Mouse (Mus musculus): ENCODE data around the gene Rap1gap.

Gene Rap1gap

DNA sequence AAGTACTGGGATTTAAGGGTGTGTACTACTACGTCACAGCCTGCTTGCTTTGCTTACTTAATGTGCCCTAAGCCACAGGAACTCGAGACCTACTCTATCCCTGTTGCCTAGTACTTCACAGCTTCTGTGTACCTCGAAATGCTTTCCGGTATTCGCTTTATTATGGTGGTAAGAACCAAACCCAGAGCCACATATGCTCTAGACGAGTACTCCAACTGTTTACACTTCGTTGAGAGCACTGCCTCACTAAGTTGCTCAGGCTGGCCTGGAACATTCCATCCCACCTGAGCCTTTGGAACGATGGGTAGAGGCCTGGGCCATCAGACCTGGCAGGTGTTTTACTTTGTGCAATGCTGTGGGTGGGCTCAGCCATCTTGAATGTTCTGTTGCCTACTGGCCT is 30.8 kb downstream of the Rap1gap start:
- no peak for DNase-seq

- DNase-seq: peak; percentile 47 to 54
Measured at GRCm38 (mm10) chr4:137695900-137696299, 31.4 kb downstream of the Rap1gap start.

- peak; percentile 78 to 80 for DNase-seq
Measured at GRCm38 (mm10) chr4:137697156-137697885, 32.8 kb downstream of the Rap1gap start.

- peak; percentile 69 to 76 for DNase-seq
Measured at GRCm38 (mm10) chr4:137698076-137698985, 33.8 kb downstream of the Rap1gap start.

GRCm38 (mm10) chr4:137699264-137700211 is 35.0 kb downstream of the Rap1gap start:
- peak; percentile 47 to 62 for DNase-seq

DNA sequence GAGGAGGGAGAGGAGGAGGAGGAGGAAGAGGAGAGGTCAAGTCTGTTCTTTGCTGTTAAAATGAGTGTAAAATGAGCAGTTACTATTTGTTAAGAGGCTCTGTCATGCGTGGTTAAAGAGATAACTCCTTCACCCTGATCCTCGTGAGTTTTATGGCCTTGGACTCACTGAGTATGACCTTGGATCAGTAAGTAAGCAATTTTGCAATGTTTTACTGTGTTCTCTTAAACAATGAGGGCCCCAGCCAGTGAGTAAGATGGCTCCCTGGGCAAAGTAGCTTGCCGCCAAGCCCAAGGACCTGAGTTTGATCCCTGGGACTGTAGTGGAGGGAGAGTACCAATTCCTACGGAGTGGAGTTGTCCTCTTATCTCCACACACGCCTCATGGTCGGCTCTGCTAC is 36.4 kb downstream of the Rap1gap start:
- DNase-seq: no peak

GRCm38 (mm10) chr4:137703077-137703476 is 38.6 kb downstream of the Rap1gap start:
- no peak for DNase-seq

DNA sequence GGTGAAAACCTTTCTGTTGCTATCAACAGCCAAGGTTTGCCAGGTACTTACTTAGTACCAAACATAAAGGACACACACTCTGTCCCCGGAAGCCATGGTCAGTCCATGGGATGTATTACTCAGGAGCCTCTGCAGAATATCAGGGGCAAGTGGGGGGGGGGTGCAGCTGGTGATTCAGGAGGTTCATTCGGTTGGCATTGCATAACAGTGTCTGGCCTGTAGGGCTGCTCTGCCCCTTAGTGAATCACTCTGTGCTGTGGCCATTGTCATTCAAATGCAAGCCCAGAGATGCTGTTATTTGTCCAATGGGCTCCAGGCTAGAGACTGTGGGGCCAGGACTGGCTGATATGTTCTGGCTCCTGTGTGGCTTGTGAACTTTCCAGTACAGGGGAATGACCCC is 40.0 kb downstream of the Rap1gap start:
- no peak for DNase-seq

DNA sequence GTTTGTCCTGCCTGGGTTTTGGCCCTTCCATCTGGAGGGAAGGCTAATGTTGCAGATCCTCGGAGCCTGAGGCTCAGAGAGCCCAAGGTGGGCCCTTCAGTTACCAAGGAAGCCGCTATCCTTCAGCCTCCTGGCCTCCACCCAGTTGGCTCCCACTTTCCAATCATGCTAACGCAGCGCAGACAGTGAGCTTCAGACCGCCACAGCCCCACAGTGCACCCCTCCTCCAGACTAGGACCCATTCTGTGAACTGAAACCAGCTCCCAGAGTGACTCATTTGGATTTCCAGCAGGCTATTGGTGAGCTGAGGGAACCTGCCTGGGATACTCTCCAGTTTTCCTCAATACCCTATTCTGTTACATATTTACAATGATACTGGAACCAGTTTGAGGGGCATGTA is 40.9 kb downstream of the Rap1gap start:
- DNase-seq: no peak

- DNase-seq: peak; percentile 39 to 43
Measured at GRCm38 (mm10) chr4:137706510-137706909, 42.0 kb downstream of the Rap1gap start.

DNA sequence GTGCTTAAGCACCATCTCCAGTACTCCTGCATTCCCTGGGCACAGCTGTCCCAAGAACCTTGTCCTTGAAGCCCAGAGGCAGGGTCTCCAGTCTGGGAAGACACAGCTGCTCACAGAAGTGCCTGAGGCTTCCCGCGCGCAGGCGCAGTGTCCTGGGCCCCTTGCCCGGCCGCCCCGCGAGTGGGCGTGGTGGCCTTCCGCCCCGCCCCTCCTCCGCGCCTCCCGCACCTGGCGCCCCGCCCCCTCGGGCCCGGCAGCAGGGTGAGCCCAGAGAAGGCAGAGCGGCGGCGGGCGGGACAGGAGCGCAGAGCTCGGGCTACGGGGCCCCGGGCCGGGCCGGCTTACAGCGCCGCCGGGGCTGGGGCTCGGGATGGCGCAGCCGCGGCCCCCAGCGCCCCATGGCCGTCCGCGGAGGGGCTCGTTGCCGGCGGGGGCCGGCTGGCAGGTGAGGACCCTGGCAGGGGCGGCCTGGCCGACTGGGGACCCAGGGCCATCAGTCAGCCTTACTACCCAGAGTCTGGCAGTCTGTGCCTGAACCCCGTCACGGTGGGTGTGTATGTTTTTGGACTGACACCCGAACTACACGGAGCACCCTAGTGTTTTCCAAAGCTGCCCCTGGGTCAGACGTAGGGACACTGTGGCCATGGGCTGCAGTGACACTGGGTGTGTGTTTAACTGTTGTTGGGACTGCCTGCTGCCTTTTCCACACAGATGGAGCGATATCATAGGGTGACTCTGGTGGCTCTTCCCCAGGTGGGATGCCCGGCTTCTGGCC is 42.9 kb downstream of the Rap1gap start:
- peak; percentile 91 to 97 for DNase-seq

GRCm38 (mm10) chr4:137712963-137713362 is 48.4 kb downstream of the Rap1gap start:
- DNase-seq: no peak

- DNase-seq: no peak
Measured at GRCm38 (mm10) chr4:137714020-137714624, 49.6 kb downstream of the Rap1gap start.

GRCm38 (mm10) chr4:137717005-137717404 is 52.5 kb downstream of the Rap1gap start:
- no peak for DNase-seq

- DNase-seq: no peak
Measured at GRCm38 (mm10) chr4:137717671-137718070, 53.1 kb downstream of the Rap1gap start.

DNA sequence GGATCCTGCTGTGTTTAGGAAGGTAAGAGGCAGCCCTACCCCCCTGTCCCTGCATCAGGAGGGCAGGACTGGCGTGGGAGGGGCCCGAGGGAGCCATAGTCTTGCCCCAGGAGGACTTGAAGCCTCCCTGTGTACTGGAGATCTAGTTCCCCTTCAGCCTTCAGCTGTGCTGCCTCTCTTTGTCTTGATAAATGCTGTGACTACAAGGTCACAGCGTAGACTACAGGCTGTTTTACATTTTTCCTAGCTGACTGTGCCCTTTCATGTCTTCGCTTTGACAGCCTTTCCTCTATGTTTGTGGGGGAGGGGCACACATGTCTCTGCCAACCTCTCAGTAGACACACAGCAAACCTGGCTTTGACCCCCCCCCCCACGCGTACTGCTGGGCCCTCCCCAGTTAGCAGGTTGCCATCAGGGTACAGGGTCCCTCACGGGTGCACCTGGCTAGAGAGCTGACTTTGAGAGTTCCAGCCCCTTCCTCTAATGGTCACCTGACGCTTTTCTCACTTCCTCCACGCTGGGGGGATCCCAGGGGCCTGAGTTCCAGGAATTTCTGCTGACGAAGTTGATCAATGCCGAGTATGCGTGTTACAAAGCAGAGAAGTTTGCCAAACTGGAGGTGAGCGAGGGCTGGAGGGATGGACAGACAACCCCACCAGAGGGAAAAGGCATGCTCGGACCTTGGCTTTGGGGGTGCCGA is 55.0 kb downstream of the Rap1gap start:
- no peak for DNase-seq

DNA sequence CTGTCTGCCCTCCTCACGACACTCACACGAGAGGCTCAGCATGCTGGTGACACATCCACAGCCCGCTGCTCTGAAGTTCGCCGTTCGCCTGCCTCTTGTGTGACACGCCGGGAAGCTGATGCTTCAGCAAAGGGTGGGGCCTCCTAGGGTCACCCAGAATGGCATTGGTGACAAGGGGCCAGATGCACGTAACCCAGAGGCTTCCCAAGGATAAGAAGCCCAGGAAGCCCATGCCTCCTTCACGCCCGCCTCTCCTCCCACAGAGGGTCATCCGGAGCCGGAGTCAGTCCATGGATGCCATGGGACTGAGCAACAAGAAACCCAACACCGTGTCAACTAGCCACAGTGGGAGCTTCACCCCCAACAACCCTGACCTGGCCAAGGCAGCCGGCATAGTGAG is 57.0 kb downstream of the Rap1gap start:
- no peak for DNase-seq

GRCm38 (mm10) chr4:137722230-137722629 is 57.7 kb downstream of the Rap1gap start:
- DNase-seq: no peak

DNA sequence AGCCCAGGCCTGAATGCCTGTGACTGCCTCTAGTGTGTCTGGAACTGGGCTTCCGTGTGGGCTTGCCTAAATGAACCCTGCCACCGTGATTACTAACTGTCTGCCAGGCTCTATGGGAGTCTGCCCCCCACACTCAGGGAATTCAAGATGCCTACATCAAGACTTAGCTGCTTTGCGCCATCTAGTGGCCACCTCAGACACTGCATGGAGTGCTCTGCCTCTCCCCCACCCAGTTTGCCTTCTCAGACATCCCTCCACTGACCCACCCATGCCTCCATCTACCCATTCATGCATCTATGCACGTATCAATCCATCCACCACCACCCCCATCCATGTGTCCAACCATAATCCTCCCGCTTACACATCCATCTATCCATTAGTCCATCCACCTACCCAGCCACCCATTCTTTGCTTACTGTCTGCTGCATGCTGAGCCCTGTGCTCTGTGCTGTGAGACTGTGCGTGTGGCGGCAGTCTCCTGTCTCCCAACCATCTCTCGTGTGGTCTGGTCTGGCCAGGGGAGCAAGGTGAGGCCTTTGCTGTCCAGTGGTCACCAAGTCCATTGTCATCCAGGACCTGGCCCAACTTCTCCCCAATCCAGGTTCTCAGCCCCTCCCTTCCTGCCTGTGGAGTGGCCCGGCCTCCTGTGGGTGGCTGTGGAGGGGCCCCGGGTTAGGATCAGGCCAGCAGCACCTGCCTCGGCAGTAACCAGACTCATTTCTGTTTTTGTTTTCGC is 58.3 kb downstream of the Rap1gap start:
- DNase-seq: peak; percentile 63 to 86

- peak in 1 of 2 experiments; percentile 36 for DNase-seq
Measured at GRCm38 (mm10) chr4:137723527-137723926, 59.0 kb downstream of the Rap1gap start.

All from kidney, postnatal 36 days (tissue).